Mouse (Mus musculus): Measurements from ENCODE around the gene Cyb561d1. TPM values are rescaled to one million over a fixed set of nuclear protein-coding genes. Genes with fewer than 3 reads are reported as not detected.

Gene Cyb561d1
- polyA plus RNA-seq, 2 experiments, result 1.4 to 1.5 TPM

DNA sequence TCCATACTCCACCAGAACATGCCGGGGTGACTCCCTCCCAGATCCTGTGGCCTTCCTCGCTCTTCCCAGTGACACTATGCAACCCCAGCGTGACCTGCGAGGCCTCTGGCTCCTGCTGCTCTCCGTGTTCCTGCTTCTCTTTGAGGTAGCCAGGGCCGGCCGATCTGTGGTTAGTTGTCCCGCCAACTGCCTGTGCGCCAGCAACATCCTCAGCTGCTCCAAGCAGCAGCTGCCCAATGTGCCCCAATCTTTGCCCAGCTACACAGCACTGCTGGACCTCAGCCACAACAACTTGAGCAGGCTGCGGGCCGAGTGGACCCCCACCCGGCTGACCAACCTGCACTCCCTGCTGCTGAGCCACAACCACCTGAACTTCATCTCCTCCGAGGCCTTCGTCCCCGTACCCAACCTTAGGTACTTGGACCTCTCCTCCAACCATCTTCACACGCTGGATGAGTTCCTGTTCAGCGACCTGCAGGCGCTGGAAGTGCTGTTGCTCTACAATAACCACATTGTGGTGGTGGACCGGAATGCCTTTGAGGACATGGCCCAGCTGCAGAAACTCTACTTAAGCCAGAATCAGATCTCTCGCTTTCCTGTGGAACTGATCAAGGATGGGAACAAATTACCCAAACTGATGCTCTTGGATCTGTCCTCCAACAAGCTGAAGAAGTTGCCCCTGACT is 13.8 kb downstream of the Cyb561d1 start:
- no peak overlapping the region for H3K4me2 ChIP-seq (ENCODE audit: low read depth)
- H3K4me3 ChIP-seq (ENCODE audit: insufficient read depth in 1 of 2, low read depth in 2 of 2, low read length in 2 of 2), result no peak overlapping the region
- DNase-seq (ENCODE audit: low read depth in 3 of 3, low spot score in 3 of 3), result no peak
- 43% methylated on average over 20 of the region's 20 CpGs for WGBS (ENCODE audit: insufficient replicate concordance)
- no peak for ATAC-seq (ENCODE audit: insufficient read depth)
- peaks cover 0 to 2% of the 10 kb centered on the region in 2 experiments; a peak in 1 of 4 replicates for H3K4me1 ChIP-seq (replicated peaks; ENCODE audit: control insufficient read depth in 2 of 2, insufficient read depth in 2 of 2, low read length in 1 of 2)
- H3K9ac ChIP-seq (replicated peaks), result no peak overlapping the region
- H3K27me3 ChIP-seq (ENCODE audit: control insufficient read depth, insufficient read depth, low read length), result peaks cover 34% of the 10 kb centered on the region
- no peak overlapping the region for H3K27ac ChIP-seq
- H3K9me3 ChIP-seq (ENCODE audit: control insufficient read depth, low read length), result no peaks in the 10 kb centered on the region
- no peak for TF ChIP-seq CTCF (IDR thresholded peaks at IDR 0.05; ENCODE audit: low read depth)
- no peak for TF ChIP-seq EP300 (IDR thresholded peaks at IDR 0.05; ENCODE audit: low read depth)
- H3K36me3 ChIP-seq (replicated peaks; ENCODE audit: control insufficient read depth, insufficient read depth, low read depth), result no peaks in the 10 kb centered on the region

- H3K27ac ChIP-seq, result no peak within 1 kb of the TSS
- DNase-seq (ENCODE audit: low read depth in 3 of 3, low spot score in 3 of 3) (no peak), ATAC-seq (ENCODE audit: insufficient read depth) (peak; percentile 55)
- no peaks in the 10 kb centered on the region for H3K36me3 ChIP-seq (replicated peaks; ENCODE audit: control insufficient read depth, insufficient read depth, low read depth)
- peak within 1 kb of the TSS; percentile 20; the same call in 1 of the 2 replicates for H3K9ac ChIP-seq (replicated peaks)
- H3K9me3 ChIP-seq (ENCODE audit: control insufficient read depth, low read length), result no peaks in the 10 kb centered on the region
- no peak for TF ChIP-seq EP300 (IDR thresholded peaks at IDR 0.05; ENCODE audit: low read depth)
- TF ChIP-seq CTCF (IDR thresholded peaks at IDR 0.05; ENCODE audit: low read depth), result no peak
- peak within 1 kb of the TSS; percentile 58 to 70 for H3K4me3 ChIP-seq (ENCODE audit: insufficient read depth in 1 of 2, low read depth in 2 of 2, low read length in 2 of 2)
- peak within 1 kb of the TSS; percentile 84 for H3K4me2 ChIP-seq (ENCODE audit: low read depth)
- WGBS (ENCODE audit: insufficient replicate concordance), result 2% methylated on average over 89 of the region's 100 CpGs
- peaks cover 34% of the 10 kb centered on the region for H3K27me3 ChIP-seq (ENCODE audit: control insufficient read depth, insufficient read depth, low read length)
- peaks cover 0 to 2% of the 10 kb centered on the region in 2 experiments; a peak in 1 of 4 replicates for H3K4me1 ChIP-seq (replicated peaks; ENCODE audit: control insufficient read depth in 2 of 2, insufficient read depth in 2 of 2, low read length in 1 of 2)
These were observed 14.6 kb downstream of the Cyb561d1 start, which contains the start of gene Amigo1 for GRCm38 (mm10) chr3:108186098-108187047. Amigo1 (plus strand) TSS chr3:108186335.

DNA sequence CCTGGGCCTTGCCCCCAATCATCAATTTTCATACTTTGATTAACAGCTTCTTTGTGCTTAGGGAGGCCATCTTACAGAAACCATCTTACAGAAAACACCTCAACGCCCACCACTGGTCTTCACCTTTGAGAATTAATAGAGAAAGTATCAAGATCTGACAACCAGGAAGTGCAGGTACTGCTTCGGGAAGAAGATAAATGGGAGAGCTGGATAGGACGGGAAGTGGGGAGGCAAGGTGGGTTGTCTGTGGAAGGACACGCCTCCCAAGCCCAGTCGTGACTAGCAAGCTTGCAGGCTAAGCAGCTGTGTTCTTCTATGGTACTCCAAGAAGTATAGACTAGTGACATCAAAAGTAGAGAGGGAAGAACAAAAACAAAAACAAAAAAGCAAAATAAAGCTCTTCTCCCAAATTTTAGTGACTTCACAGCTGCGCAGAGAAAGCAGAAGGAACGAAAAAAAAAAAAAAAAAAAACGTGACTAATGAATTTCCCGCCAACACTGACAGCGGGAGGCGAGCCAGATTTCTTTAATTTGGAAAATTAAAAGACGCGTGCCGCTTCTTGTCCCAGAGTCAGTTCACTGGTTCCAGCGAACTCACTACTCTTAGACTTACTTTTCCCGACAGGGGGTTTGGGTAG is 15.4 kb downstream of the Cyb561d1 start:
- Histone ChIP-seq H3K36me3 (replicated peaks; ENCODE audit: control insufficient read depth, insufficient read depth, low read depth) (no peaks in the 10 kb centered on the region), H3K27ac (no peak overlapping the region), H3K4me1 (replicated peaks; ENCODE audit: control insufficient read depth in 2 of 2, insufficient read depth in 2 of 2, low read length in 1 of 2) (peaks cover 0 to 2% of the 10 kb centered on the region in 2 experiments; a peak in 1 of 4 replicates), H3K4me3 (ENCODE audit: insufficient read depth in 1 of 2, low read depth in 2 of 2, low read length in 2 of 2) (peak overlapping the region; percentile 58 to 70), H3K9me3 (ENCODE audit: control insufficient read depth, low read length) (no peaks in the 10 kb centered on the region), H3K9ac (replicated peaks) (no peak overlapping the region), H3K27me3 (ENCODE audit: control insufficient read depth, insufficient read depth, low read length) (peaks cover 34% of the 10 kb centered on the region), H3K4me2 (ENCODE audit: low read depth) (peak overlapping the region; percentile 84)
- TF ChIP-seq EP300 (IDR thresholded peaks at IDR 0.05; ENCODE audit: low read depth) (no peak), CTCF (IDR thresholded peaks at IDR 0.05; ENCODE audit: low read depth) (no peak)
- WGBS (ENCODE audit: insufficient replicate concordance), result 4% methylated on average over 16 of the region's 16 CpGs
- ATAC-seq (ENCODE audit: insufficient read depth) (no peak), DNase-seq (ENCODE audit: low read depth in 3 of 3, low spot score in 3 of 3) (no peak)

GRCm38 (mm10) chr3:108184742-108185141 is 16.3 kb downstream of the Cyb561d1 start:
- WGBS (ENCODE audit: insufficient replicate concordance), result 60% methylated on average over 3 of the region's 3 CpGs
- no peak for TF ChIP-seq CTCF (IDR thresholded peaks at IDR 0.05; ENCODE audit: low read depth)
- Histone ChIP-seq H3K27me3 (ENCODE audit: control insufficient read depth, insufficient read depth, low read length) (peaks cover 34% of the 10 kb centered on the region), H3K4me2 (ENCODE audit: low read depth) (no peak overlapping the region), H3K9me3 (ENCODE audit: control insufficient read depth, low read length) (no peaks in the 10 kb centered on the region), H3K27ac (no peak overlapping the region), H3K9ac (replicated peaks) (no peak overlapping the region), H3K4me1 (replicated peaks; ENCODE audit: control insufficient read depth in 2 of 2, insufficient read depth in 2 of 2, low read length in 1 of 2) (peaks cover 0 to 2% of the 10 kb centered on the region in 2 experiments; a peak in 1 of 4 replicates), H3K36me3 (replicated peaks; ENCODE audit: control insufficient read depth, insufficient read depth, low read depth) (no peaks in the 10 kb centered on the region), H3K4me3 (ENCODE audit: insufficient read depth in 1 of 2, low read depth in 2 of 2, low read length in 2 of 2) (no peak overlapping the region)
- DNase-seq (ENCODE audit: low read depth in 3 of 3, low spot score in 3 of 3), result no peak
- no peak for ATAC-seq (ENCODE audit: insufficient read depth)

Data from liver, embryonic 14.5 days (tissue).